Mouse (Mus musculus) stomach, embryonic 15.5 days (tissue): Measurements from ENCODE around the gene Htatip2. TPM values are rescaled to one million over a fixed set of nuclear protein-coding genes. Genes with fewer than 3 reads are reported as not detected.

Experiments
- ATAC-seq: fragments of 200-750 bp; cut with Nextera tagmentation; 2 replicates; pipeline ENCODE4 v1.8.0; 2017; ENCODE audit warnings: low read depth, moderate number of reproducible peaks, moderate TSS enrichment; ENCODE audit not compliant: insufficient read depth, low FRiP score
- H3K27ac ChIP-seq: fragments of 300-500 bp; sonication (generic); 2 replicates; pipeline ENCODE4 v1.5.1; 2015; ENCODE audit warnings: mild to moderate bottlenecking, inconsistent platforms
- H3K27me3 ChIP-seq: fragments of 300-500 bp; sonication (generic); replicated peaks from 2 replicates; pipeline ENCODE4 v1.6.1; 2015; ENCODE audit warnings: inconsistent platforms
- H3K36me3 ChIP-seq: fragments of 300-500 bp; sonication (generic); 2 replicates; pipeline ENCODE4 v1.6.1; 2015; ENCODE audit warnings: inconsistent platforms
- H3K4me1 ChIP-seq: fragments of 300-500 bp; sonication (generic); 2 replicates; pipeline ENCODE4 v1.6.1; 2015; ENCODE audit warnings: inconsistent platforms
- H3K4me2 ChIP-seq: fragments of 300-500 bp; sonication (generic); 2 replicates; pipeline ENCODE4 v1.6.1; 2015; ENCODE audit warnings: mild to moderate bottlenecking, inconsistent platforms
- H3K4me3 ChIP-seq: fragments of 300-500 bp; sonication (generic); replicated peaks from 2 replicates; pipeline ENCODE4 v1.5.1; 2015; ENCODE audit warnings: inconsistent platforms
- H3K9ac ChIP-seq: fragments of 300-500 bp; sonication (generic); 2 replicates; pipeline ENCODE4 v1.6.1; 2015; ENCODE audit warnings: inconsistent platforms
- H3K9me3 ChIP-seq: fragments of 300-500 bp; sonication (generic); 2 replicates; pipeline ENCODE4 v1.6.1; 2016; ENCODE audit warnings: inconsistent platforms
- WGBS: fragments of 180-500 bp; shearing (Covaris S2); methylation state at CpG from one replicate; pipeline ENCODE4 v1.1.7; 2015; 5-methylcytosine and 5-hydroxymethylcytosine counted together
- polyA plus RNA-seq: library from polyadenylated mRNA; unstranded; fragments of >200 nt; fragmentation: Nextera tagmentation; extraction: Ambion mirVana; gene quantifications from 2 replicates; pipeline ENCODE4 v1.2.1, GENCODE M21; 2015

Htatip2 gene
- polyA plus RNA-seq, 1 experiment from 2014 or later, result 19.1 TPM

DNA sequence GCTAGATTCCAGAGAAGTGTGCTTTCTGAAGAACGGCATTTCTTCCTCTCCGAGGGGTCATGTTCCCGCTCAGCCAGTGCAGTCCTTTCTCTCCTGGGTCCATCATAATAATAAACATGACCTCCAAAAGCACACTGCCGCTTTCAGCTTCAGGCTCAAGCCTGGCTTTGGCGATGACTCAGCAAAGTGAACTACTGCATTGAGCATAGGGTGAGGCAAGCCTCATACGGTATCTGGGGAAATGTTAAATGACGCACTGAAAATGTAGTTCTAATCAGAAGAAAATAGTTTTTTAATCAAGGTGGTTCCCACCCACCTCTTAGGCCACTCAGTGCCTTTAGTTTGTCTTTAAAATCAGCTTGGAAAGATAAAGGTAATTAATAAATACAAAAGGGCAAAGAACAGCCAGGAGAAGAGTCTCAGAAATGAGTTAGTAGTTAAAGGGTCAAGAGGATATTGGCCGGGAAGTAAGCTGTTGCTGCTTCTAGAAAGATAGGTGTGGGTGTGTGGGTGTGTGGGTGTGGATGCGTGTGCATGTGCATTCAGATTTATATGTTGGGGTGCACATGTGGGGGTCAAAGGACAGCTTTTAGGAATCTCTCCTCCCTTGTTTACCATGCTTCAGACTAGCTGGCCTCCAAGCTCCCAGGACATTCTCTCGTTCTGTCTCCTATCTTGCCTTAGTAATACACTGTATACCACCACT, 5.2 kb downstream of the Htatip2 start:
- WGBS, result 41% methylated on average over 10 of the region's 10 CpGs
- no peaks in the 10 kb centered on the region for H3K36me3 ChIP-seq
- H3K9me3 ChIP-seq, result no peaks in the 10 kb centered on the region
- H3K27me3 ChIP-seq, result no peaks in the 10 kb centered on the region
- no peaks in the 10 kb centered on the region for H3K4me1 ChIP-seq
- H3K9ac ChIP-seq, result no peak overlapping the region
- 0 out of 2 replicates have a peak overlapping the region, but pooled peaks have one; percentile 16 for H3K27ac ChIP-seq
- no peak overlapping the region for H3K4me2 ChIP-seq
- peak; percentile 73; the same call in 1 of the 2 replicates for ATAC-seq
- H3K4me3 ChIP-seq, result no peak overlapping the region

DNA sequence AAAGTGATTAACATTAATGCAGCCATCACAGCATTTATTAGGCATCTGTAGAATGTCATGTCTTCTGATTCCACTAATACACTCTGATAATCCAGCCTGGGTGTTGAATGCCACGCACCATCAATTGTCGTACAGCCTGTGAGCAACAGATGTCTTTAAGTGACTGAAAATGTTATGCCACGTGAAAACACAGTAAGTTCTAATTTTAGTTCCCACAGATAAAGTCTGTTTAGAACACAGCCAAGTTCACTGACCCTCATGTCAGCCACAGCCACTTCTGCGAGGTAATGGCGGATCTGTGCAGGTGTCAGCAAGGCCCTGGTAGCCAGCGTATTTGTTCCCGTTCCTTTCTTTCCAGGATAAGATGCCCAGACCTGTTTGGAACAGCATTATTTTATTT, 7.3 kb downstream of the Htatip2 start:
- no peak overlapping the region for H3K9ac ChIP-seq
- H3K27ac ChIP-seq, result no peak overlapping the region
- H3K4me2 ChIP-seq, result no peak overlapping the region
- H3K4me3 ChIP-seq, result no peak overlapping the region
- no peaks in the 10 kb centered on the region for H3K27me3 ChIP-seq
- H3K36me3 ChIP-seq, result no peaks in the 10 kb centered on the region
- H3K9me3 ChIP-seq, result no peaks in the 10 kb centered on the region
- 84% methylated on average over 7 of the region's 7 CpGs for WGBS
- H3K4me1 ChIP-seq, result no peaks in the 10 kb centered on the region
- no peak for ATAC-seq

DNA sequence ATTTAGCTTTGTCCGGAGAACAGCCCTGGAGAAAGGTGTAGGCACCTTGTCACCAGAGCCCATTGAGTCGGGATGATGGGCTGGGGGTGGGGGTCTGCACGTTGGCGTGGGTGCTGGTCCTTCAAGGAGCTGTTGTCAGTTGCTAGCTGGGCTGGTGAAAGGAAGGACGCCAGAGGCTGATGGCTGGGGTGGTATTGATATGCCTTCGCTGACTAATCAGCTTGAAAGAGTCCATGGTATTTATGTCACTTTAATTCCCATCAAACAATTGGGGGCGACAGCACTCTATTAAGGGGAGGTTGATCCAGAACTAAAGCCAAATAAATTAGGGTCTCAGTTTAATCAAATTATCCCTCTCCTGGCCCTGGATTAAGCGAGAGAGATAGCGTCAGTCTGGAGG, 9.6 kb downstream of the Htatip2 start:
- H3K4me1 ChIP-seq, result no peaks in the 10 kb centered on the region
- no peaks in the 10 kb centered on the region for H3K27me3 ChIP-seq
- no peaks in the 10 kb centered on the region for H3K9me3 ChIP-seq
- H3K4me3 ChIP-seq, result no peak overlapping the region
- 69% methylated on average over 9 of the region's 9 CpGs for WGBS
- no peak overlapping the region for H3K4me2 ChIP-seq
- H3K36me3 ChIP-seq, result no peaks in the 10 kb centered on the region
- ATAC-seq, result no peak
- no peak overlapping the region for H3K9ac ChIP-seq
- no peak overlapping the region for H3K27ac ChIP-seq

DNA sequence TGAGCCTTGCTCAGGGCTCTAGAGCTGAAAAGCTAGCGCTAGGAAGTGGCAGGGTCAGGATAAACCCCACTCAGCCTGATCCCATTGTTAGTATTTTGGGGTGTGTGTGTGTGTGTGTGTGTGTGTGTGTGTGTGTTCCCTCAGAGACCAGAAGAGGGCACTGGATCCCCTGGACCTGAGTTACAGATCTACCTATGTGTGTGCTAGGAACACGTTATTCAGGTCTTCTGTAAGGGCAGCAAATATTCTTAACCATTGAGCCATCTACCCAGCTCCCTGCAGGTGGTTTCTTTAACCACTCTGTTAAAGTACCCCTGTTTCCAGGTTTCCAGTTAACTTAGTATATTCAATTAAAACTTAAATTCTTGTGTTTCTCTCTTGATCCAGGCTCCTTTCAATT, 15.5 kb downstream of the Htatip2 start:
- H3K27ac ChIP-seq, result no peak overlapping the region
- H3K27me3 ChIP-seq, result no peaks in the 10 kb centered on the region
- 87% methylated on average over 2 of the region's 2 CpGs for whole genome bisulfite sequencing

DNA sequence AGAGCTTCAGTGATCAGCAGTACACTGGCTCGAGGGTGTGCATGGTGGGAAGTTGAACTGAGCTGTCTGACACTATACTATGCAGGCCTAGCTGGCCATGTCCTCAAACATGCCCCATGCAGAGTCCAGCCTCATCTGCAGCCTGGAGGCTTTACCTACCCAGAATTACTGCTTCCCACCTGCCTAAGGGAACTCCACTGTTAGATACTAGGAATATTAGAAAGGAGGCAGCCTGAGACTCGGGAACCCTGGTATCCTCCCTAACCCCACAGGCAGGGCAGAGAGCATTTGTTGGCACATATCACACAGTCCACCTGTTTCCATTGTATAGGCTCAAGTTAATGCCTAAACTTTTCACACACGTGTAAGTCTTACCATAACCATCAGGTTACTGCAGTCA, 18.7 kb downstream of the Htatip2 start:
- H3K36me3 ChIP-seq, result 0 out of 2 replicates have a peak, but pooled peaks cover 5% of the 10 kb centered on the region
- 0 out of 2 replicates have a peak overlapping the region, but pooled peaks have one; percentile 72 for H3K4me3 ChIP-seq
- ATAC-seq, result peak; percentile 12
- H3K27me3 ChIP-seq, result no peaks in the 10 kb centered on the region
- H3K4me1 ChIP-seq, result peaks cover 12% of the 10 kb centered on the region
- H3K9ac ChIP-seq, result no peak overlapping the region
- 47% methylated on average over 3 of the region's 3 CpGs for whole genome bisulfite sequencing
- H3K27ac ChIP-seq, result no peak overlapping the region
- H3K4me2 ChIP-seq, result no peak overlapping the region
- no peaks in the 10 kb centered on the region for H3K9me3 ChIP-seq

More for the DNA sequence above, 15.5 kb downstream of the Htatip2 start:
- Histone ChIP-seq H3K36me3 (no peaks in the 10 kb centered on the region), H3K4me2 (no peak overlapping the region), H3K4me1 (peaks cover 7% of the 10 kb centered on the region), H3K9me3 (no peaks in the 10 kb centered on the region), H3K4me3 (no peak overlapping the region), H3K9ac (no peak overlapping the region)
- no peak for ATAC-seq

DNA sequence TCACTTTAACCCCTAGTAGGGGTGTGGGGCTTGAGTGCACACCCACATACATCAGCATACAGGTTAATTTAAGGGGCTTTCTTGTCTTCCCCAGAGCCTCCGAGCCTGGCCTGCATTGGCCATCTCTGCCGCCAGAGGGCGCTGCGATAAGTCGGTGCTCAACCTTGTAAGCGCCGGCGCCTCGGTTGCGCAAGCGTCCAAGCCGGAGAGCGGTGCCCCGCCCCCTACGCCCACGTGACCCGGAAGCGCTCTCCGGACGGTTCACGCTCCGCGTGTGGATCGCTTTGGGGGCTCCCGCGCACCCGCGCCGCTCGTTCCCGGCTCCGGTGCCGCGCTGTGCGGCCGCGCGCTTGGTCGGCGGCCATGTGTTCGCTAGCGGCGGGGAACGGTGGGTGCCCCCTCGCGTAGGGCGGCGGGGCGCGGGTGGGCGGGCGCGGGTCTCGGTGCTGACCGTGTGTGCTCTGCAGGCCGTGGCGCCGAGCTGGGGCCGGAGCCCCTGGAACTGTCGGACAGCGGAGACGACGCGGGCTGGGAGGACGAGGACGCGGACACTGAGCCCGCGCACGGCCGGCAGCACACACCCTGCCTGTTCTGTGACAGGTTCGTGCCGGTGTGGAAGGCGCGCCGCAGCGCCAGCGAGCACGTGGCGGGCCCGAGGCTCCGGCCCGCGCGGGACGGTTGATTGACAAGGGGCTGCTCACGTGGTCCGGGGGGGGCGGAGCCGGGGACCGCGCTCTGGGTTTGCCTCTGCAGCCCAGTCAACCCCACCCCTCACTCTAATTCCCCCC, 19.4 kb downstream of the Htatip2 start, which contains the start of gene Prmt3:
Prmt3 (plus strand) TSS at position 233 of the 788 bp plus-strand sequence.
- Histone ChIP-seq H3K9me3 (no peaks in the 10 kb centered on the region), H3K9ac (peak within 1 kb of the TSS; percentile 78), H3K27me3 (no peaks in the 10 kb centered on the region), H3K4me3 (peak within 1 kb of the TSS; percentile 72), H3K4me2 (peak within 1 kb of the TSS; percentile 90), H3K36me3 (peaks cover 8% of the 10 kb centered on the region; the same call in 1 of the 2 replicates), H3K4me1 (peaks cover 12% of the 10 kb centered on the region), H3K27ac (peak within 1 kb of the TSS; percentile 77; the same call in 1 of the 2 replicates)
- ATAC-seq, result peak; percentile 95
- WGBS, result under 1% methylated on average over 86 of the region's 92 CpGs

DNA sequence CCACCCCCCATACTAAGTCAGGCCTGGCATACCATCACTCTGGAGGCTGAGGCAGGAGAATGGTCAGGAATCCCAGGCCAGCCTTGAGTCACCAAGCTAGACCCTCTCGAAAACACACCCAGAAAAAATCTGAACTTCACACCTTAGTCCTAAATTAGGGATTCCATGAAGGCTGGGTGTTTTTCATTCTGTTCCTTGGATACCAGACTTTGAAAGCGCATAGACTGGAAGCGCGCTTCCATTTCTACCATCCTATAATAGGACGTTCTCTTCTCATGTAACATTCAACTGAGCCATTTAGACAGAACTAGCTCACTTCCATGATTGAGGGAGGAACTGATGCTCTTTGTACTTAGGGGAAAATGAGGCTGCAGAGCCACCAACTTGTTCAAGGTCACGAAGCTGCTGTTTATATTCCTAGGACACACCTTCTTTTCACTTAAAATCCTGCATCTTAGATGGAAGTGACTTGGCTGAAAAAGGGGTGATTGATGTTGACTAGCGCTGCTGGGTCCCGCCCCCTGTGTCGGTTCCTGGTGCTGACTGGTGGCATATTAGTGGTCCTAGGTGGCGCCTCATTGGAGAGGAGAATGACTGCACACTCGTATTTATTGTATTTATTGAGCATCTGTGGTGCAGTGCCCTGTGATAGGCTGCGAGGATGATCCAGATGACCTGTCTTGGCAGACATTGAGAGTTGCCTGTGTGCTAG, 20.1 kb downstream of the Htatip2 start:
- no peaks in the 10 kb centered on the region for H3K9me3 ChIP-seq
- peak overlapping the region; percentile 77 for H3K27ac ChIP-seq
- peak overlapping the region; percentile 78 for H3K9ac ChIP-seq

DNA sequence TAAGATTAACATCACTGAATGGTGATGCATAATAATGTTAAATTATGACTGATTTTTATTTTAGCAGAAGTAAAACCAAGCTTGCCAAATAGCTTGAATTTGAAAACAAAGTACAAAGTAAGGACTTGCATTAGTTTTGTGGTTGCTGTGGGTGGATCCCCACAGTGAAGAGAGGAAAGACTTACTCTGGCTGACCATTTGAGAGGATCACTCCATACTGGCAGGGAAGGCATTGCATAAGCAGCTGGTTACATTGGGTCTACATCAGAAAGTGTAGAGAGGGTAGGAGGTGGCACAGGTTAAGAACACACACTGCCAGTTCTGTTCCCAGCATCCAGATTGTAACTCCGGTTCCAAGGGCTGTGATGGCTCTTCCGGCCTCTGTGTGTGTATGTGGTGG, 24.1 kb downstream of the Htatip2 start:
- WGBS, result 98% methylated on average over 2 of the region's 2 CpGs
- H3K4me2 ChIP-seq, result no peak overlapping the region
- H3K4me1 ChIP-seq, result peaks cover 12% of the 10 kb centered on the region

More for the DNA sequence above, 20.1 kb downstream of the Htatip2 start:
- Histone ChIP-seq H3K4me2 (peak overlapping the region; percentile 90), H3K4me1 (peaks cover 12% of the 10 kb centered on the region), H3K4me3 (peak overlapping the region; percentile 72), H3K27me3 (no peaks in the 10 kb centered on the region), H3K36me3 (peaks cover 11% of the 10 kb centered on the region; the same call in 1 of the 2 replicates)
- ATAC-seq, result no peak; the same call in 1 of the 2 replicates
- 66% methylated on average over 12 of the region's 12 CpGs for WGBS

DNA sequence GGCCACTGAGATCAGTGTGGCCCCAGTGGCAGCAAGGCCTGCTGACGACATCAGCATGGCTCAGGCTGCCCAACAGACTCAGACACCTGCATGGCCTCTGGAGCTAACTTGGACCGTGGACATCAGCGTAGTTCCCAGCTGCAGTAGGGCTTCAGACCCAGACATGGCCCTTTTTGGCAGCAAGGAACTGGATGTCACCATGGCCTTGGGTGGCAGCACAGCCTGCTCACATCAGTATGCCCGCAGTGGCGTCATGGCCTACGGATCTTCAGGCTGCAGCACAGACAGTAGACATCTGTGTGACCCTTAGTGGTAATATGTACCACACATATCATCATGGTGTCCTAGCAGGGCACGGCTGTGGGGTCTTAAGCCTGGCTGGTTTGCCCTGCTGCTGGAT, 26.2 kb downstream of the Htatip2 start:
- no peak overlapping the region for H3K4me2 ChIP-seq
- no peak overlapping the region for H3K27ac ChIP-seq
- H3K27me3 ChIP-seq, result no peaks in the 10 kb centered on the region
- H3K4me1 ChIP-seq, result no peaks in the 10 kb centered on the region
- ATAC-seq, result no peak
- H3K9ac ChIP-seq, result no peak overlapping the region
- no peaks in the 10 kb centered on the region for H3K9me3 ChIP-seq
- H3K4me3 ChIP-seq, result no peak overlapping the region
- 91% methylated on average over 7 of the region's 7 CpGs for WGBS
- H3K36me3 ChIP-seq, result peaks cover 25% of the 10 kb centered on the region

More for the DNA sequence above, 24.1 kb downstream of the Htatip2 start:
- Histone ChIP-seq H3K9ac (no peak overlapping the region), H3K27ac (no peak overlapping the region), H3K4me3 (no peak overlapping the region), H3K36me3 (peaks cover 19% of the 10 kb centered on the region), H3K9me3 (no peaks in the 10 kb centered on the region), H3K27me3 (no peaks in the 10 kb centered on the region)
- ATAC-seq, result no peak

DNA sequence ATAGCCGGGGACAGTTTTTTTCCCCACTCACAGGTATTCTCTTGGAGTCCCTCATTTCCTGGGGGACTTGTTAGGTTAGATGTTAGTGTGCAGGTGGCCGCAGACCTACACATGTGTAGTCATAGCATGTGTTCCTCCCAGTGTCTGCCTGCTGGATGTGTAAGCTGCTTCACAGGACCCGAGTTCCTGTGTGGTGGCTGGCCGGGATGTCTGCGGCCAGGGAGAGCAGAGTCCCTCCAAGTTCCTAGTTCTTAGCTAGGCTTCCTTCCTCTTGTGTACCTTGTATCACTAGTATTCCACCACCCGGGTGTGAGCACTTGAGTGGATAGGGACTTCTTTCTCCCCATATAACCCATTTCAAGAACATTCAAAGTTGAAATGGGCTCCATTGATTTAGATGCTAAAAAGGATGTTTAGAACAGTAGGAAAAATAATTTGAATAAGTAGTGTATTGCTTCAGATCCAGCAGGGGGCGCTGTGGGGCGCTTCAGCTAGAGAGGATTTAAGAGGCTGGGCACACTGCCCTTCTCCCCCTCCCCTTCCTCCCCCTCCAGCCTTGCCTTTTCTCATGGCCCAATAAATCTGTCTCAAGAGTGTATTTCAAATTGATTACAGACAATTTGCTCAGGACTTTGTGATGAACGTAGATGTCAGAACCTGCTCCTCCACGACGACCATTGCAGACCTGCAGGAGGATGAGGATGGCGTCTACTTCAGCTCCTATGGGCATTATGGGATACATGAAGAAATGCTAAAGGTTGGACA, 27.9 kb downstream of the Htatip2 start:
- Histone ChIP-seq H3K36me3 (peaks cover 24% of the 10 kb centered on the region), H3K4me3 (no peak overlapping the region)
- WGBS, result 66% methylated on average over 12 of the region's 12 CpGs

DNA sequence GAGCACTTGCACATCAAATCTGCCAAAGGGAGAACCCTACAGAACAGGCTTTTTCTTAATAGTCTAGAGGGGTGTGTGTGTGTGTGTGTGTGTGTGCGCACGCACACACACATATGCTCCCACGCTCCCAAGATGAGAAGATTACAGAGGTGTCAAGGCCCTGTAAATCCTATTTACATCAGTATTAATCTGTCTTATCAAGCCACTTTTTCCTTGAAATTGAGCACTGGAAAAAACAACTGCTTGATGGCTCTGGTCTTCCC, 28.4 kb downstream of the Htatip2 start:
- H3K36me3 ChIP-seq, result peaks cover 20% of the 10 kb centered on the region
- no peak overlapping the region for H3K27ac ChIP-seq
- H3K9ac ChIP-seq, result no peak overlapping the region
- no peaks in the 10 kb centered on the region for H3K27me3 ChIP-seq
- ATAC-seq, result no peak
- no peaks in the 10 kb centered on the region for H3K4me1 ChIP-seq
- WGBS, result 94% methylated on average over 3 of the region's 3 CpGs
- no peak overlapping the region for H3K4me3 ChIP-seq
- H3K9me3 ChIP-seq, result no peaks in the 10 kb centered on the region
- H3K4me2 ChIP-seq, result no peak overlapping the region

More for the DNA sequence above, 27.9 kb downstream of the Htatip2 start:
- H3K4me1 ChIP-seq, result no peaks in the 10 kb centered on the region
- no peak overlapping the region for H3K9ac ChIP-seq
- H3K27ac ChIP-seq, result no peak overlapping the region
- no peaks in the 10 kb centered on the region for H3K9me3 ChIP-seq
- ATAC-seq, result no peak
- H3K4me2 ChIP-seq, result no peak overlapping the region
- H3K27me3 ChIP-seq, result no peaks in the 10 kb centered on the region
